Mouse (Mus musculus): ENCODE measurements around the gene H2-Q7. TPM values are rescaled to one million over a fixed set of nuclear protein-coding genes. Genes with fewer than 3 reads are reported as not detected.
"Not testable (repeated sequence)": the region's sequence is repeated elsewhere in the genome, so short reads cannot be mapped to it uniquely, and the experiment has no call there.

Gene H2-Q7
- total RNA-seq (2014; fragmentation: Nextera tagmentation) (135 and 179 TPM in 2 replicates), total RNA-seq (2017) (47.7 and 71.0 TPM in 2 replicates)

DNA sequence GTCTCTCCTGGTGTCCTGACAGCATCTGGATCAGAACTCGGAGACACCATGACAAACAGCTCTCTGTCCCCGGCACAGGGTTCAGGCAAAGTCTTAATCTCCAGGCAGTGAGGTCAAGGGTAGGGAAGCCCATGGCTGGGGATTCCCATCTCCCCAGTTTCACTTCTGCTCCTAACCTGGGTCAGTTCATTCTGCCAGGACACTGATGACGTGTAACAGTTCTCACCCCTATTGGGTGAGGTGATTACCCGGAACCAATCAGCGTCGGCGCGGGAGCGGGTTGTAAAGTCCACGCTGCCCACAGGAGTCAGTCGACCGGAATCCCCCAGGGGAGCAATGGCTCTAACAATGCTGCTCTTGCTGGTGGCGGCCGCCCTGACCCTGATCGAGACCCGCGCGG is at the start of gene H2-Q7:
TSS of gene H2-Q7 (plus strand) at position 271 of the 400 bp plus-strand sequence.
- ATAC-seq (replicated peaks; ENCODE audit: low FRiP score, low TSS enrichment, poor library complexity, severe bottlenecking): peak; percentile 92

DNA sequence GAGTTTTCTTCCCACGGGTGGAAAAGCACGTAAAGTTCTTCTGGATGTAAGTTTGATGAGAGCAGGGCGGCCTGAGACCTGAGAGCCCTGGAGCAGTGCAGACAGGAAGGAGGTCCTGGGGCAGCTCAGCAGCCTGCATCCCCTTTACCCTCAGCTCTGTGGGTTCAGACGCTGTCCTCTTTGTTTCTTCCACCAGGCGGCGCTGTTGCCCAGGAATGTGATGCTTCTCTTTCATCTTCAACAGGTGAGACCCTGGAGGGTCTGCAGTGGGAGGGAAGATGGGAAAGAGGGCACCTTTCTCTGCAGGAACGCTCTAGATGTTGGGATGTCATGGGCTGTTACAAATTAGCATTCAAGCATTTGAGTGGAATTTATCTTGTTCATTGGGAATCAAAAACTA is 49.2 kb upstream of the H2-Q7 start:
- ATAC-seq (replicated peaks; ENCODE audit: low FRiP score, low TSS enrichment, poor library complexity, severe bottlenecking): not testable (repeated sequence)

DNA sequence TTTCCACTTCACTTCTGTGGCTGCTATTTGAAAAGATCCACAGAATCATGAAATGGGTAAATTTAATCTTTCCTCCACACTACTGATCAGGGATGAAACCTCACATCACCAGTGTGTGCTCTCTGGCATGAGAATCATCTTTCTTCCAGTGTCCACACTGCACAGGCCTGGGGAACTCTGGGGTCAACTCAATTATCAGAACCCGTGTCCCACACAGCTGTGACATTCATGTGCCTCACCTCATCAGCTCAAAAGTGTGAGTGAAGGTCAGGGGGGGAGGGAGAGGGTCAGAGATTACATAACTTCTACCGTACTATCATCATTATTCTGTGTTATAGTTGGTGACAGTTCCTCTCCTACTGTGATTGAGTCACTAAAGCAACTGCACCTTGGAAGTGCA is 46.3 kb upstream of the H2-Q7 start:
- ATAC-seq (replicated peaks; ENCODE audit: low FRiP score, low TSS enrichment, poor library complexity, severe bottlenecking): not testable (repeated sequence)

DNA sequence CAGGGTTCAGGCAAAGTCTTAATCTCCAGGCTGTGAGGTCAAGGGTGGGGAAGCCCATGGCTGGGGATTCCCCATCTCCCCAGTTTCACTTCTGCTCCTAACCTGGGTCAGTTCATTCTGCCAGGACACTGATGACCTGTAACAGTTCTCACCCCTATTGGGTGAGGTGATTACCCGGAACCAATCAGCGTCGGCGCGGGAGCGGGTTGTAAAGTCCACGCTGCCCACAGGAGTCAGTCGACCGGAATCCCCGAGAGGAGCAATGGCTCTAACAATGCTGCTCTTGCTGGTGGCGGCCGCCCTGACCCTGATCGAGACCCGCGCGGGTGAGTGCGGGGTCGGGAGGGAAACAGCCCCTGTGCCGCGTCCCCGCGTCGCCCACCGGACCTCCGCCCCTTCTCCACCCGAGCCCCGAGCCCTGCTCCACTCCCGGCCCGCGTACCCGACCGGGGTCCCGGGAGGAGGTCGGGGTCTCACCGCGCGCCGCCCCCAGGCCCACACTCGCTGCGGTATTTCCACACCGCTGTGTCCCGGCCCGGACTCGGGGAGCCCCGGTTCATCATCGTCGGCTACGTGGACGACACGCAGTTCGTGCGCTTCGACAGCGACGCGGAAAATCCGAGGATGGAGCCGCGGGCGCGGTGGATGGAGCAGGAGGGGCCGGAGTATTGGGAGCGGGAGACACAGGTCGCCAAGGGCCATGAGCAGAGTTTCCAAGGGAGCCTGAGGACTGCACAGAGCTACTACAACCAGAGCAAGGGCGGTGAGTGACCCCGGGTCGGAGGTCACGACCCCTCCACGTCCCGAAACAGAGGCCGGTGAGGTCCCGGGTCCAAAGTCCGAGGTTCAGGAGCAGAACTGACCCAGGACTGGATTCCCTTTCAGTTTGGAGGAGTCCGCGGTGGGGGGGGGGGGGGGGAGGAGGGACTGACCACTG is 44.8 kb upstream of the H2-Q7 start:
- peak; percentile 96 for ATAC-seq (replicated peaks; ENCODE audit: low FRiP score, low TSS enrichment, poor library complexity, severe bottlenecking)

DNA sequence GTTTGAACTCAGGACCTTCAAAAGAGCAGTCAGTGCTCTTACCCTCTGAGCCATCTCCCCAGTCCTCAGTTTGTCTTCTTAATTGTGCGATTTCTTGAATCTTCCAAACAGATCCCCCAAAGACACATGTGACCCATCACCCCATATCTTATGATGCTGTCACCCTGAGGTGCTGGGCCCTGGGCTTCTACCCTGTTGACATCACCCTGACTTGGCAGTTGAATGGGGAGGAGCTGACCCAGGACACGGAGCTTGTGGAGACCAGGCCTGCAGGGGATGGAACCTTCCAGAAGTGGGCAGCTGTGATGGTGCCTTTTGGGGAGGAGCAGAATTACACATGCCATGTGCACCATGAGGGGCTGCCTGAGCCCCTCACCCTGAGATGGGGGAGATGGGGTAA is 42.0 kb upstream of the H2-Q7 start:
- ATAC-seq (replicated peaks; ENCODE audit: low FRiP score, low TSS enrichment, poor library complexity, severe bottlenecking): not testable (repeated sequence)

DNA sequence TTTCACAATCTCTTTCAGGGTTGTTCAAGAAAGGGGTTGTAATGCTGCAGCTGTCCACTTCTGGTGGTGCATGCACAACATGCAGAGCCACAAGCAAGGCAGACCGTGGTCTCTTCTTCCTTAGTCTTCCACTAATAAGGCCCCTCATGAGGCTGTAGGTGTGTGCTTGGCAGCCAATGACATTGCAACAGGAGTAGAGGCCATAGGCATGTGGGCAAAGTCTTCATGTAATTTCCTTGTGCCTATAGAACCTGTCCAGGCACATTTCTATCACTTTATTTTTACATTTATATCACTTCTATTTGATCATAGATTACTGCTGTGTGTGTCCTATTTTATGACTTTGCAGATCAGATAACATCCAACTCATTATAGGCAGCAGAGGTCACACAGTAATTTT is 25.9 kb upstream of the H2-Q7 start:
- ATAC-seq (replicated peaks; ENCODE audit: low FRiP score, low TSS enrichment, poor library complexity, severe bottlenecking): not testable (repeated sequence)

DNA sequence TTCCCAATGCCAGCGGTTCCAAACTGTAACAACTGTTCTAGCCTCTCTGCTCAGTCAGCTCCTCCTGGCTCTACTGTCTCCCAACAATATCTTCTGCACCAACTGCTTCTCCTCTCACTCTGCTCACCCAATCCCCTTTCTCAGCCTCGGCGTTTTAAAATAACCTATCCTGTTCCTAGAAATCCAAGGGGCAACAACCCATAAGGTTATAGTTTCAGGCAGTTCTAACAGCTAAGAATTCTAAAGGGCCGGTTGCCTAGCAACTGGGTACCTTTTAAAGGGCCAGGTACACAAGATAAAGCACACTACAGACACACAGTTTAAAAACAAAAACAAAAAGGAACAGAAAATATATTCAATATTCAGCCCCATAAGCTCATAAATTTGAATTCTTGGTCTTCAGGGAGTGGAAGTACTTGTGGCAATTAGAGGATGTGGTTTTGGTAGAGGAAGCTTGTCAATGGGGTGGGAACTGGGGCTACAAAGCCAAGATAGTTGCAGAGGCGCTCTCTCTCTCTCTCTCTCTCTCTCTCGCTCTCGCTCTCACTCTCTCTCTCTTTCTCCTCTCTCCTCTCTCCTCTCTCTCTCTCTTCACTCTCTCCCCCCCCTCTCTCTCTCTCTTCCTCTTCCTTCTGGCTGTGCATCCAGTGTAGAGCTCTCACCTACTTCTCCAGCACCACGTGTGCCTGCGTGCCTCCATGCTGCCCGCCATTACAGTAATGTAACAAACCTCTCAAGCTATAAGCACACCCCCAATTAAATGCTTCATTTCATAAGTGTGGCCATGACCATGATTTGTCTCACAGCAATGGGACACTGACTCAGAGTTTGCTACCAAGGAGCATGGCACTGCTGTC is 23.5 kb upstream of the H2-Q7 start:
- ATAC-seq (replicated peaks; ENCODE audit: low FRiP score, low TSS enrichment, poor library complexity, severe bottlenecking): not testable (repeated sequence)

DNA sequence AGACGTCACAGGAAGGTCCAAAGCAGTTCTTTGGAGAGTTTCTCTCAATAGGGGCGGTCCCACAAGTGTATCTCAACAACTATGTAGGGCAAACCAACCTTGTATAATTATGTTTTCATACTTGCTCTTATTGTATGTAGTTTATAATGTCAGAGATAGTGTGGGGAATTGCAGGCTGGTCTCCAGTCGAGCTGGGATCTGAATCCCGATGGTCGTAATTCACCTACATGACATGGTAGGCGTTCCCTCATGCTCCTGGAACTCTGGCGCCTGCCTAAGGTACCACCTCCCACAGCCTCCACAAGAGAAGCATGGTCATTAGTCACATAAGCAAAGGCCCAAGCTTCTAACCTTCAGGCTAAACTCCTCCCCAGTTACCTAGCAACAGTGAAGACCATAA is 20.2 kb upstream of the H2-Q7 start:
- ATAC-seq (replicated peaks; ENCODE audit: low FRiP score, low TSS enrichment, poor library complexity, severe bottlenecking): no peak

DNA sequence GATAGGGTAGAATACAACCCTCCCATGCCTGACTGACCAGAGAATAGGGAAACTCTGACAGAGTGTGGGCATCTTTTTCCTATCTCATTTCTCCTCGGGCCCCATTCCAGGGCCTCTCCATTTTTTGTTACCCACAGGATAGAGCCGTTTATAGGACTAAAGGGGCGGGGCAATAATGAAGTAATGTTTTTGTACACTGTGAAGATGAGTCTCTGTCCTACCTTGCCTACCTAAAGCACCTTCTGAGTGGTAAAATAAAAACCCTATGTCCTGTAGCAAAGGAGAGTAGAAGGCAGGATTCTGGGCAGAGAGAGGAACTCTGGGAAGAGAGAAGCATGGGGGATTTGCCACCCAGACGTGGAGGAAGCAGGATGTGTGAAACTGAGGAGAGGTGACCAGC is 19.4 kb upstream of the H2-Q7 start:
- not testable (repeated sequence) for ATAC-seq (replicated peaks; ENCODE audit: low FRiP score, low TSS enrichment, poor library complexity, severe bottlenecking)

DNA sequence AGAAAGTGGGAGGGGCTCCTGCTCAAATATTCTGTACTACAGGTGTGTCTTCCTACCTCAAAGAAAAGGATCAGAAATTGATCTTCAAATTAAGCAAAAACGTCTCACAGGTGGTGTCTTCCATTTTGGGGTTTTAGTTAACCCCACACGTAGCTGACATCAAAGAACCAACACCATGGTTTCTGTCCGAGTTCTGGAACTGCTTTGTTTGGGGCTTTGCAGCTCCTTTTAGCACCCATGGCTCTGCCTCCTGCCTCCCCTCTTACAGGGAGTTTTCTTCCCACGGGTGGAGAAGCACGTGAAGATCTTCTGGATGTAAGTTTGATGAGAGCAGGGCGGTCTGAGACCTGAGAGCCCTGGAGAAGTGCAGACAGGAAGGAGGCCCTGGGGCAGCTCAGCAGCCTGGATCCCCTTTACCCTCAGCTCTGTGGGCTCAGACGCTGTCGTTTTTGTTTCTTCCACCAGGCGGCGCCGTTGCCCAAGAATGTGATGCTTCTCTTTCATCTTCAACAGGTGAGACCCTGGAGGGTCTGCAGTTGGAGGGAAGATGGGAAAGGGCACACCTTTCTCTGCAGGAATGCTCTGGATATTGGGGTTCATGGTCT is 18.6 kb upstream of the H2-Q7 start:
- ATAC-seq (replicated peaks; ENCODE audit: low FRiP score, low TSS enrichment, poor library complexity, severe bottlenecking): not testable (repeated sequence)

DNA sequence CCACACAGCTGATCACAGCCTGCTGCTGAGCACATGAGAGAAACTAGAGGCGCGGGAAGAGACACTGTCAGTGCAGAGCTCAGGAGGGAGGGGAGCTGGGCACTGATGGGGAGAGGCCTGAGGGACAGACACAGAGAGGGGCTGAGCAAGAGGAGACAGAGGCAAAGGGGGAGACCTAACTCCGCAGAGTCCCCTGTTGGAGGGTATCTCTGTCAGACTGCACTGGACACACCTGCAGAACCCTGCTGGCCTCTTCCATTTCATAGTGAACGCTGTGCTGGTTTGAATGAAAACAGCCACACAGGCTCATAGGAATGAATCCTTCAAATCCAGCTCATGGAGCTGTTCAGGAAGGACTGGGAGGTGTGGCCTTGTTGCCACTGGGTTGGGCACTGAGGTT is 17.6 kb upstream of the H2-Q7 start:
- ATAC-seq (replicated peaks; ENCODE audit: low FRiP score, low TSS enrichment, poor library complexity, severe bottlenecking): not testable (repeated sequence)

DNA sequence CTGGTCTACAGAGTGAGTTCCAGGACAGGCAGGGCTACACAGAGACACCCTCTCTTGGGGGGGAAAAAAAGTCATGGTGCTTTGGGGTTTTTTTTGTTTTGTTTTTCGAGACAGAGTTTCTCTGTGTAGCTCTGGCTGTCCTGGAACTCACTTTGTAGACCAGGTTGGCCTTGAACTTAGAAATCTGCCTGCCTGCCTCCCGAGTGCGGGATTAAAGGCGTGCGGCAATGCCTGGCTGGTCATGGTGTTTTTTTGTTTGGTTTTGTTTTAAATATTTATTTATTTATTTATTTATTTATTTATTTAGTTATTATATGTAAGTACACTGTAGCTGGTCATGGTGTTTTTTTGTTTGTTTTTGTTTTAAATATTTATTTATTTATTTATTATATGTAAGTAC is 16.6 kb upstream of the H2-Q7 start:
- ATAC-seq (replicated peaks; ENCODE audit: low FRiP score, low TSS enrichment, poor library complexity, severe bottlenecking): not testable (repeated sequence)

DNA sequence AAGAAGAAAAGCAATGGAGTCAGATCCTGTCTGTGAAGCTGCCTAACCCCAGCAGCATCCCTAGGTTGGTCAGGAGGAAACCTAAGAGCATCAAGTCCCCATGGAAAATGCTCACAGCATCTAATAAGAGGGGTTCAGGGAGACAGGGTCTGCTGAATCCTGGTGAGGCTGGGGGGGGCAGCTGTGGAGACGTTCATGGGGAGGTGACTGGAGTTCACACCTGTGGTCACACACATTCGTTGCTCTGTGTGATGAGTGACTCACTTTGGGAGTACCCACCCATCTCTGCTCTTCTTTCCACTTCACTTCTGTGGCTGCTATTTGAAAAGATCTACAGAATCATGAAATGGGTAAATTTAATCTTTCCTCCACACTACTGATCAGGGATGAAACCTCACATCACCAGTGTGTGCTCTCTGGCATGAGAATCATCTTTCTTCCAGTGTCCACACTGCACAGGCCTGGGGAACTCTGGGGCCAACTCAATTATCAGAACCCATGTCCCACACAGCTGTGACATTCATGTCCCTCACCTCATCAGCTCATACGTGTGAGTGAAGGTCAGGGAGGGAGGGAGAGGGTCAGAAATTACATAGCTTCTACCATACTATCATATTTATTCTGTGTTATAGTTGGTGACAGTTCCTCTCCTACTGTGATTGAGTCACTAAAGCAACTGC is 15.7 kb upstream of the H2-Q7 start:
- not testable (repeated sequence) for ATAC-seq (replicated peaks; ENCODE audit: low FRiP score, low TSS enrichment, poor library complexity, severe bottlenecking)

DNA sequence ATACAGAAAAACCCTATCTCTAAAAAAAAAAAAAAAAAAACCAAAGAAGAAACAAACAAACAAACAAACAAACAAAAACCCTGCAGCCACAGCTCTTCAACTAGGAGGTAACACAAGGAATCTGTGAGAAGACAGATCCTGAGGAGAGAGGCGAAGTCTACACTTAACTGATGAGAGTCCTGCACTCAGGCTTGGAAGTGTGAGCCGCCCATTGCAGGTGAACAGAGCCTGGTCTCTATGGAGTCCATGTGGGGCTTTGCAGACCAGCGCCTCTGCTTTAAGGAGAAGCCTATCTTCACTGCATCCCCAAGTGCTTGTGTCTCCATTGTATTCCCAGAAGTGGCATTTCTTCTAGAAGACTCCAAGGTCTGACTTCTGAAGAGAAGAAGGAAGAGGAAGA is 14.8 kb upstream of the H2-Q7 start:
- not testable (repeated sequence) for ATAC-seq (replicated peaks; ENCODE audit: low FRiP score, low TSS enrichment, poor library complexity, severe bottlenecking)

DNA sequence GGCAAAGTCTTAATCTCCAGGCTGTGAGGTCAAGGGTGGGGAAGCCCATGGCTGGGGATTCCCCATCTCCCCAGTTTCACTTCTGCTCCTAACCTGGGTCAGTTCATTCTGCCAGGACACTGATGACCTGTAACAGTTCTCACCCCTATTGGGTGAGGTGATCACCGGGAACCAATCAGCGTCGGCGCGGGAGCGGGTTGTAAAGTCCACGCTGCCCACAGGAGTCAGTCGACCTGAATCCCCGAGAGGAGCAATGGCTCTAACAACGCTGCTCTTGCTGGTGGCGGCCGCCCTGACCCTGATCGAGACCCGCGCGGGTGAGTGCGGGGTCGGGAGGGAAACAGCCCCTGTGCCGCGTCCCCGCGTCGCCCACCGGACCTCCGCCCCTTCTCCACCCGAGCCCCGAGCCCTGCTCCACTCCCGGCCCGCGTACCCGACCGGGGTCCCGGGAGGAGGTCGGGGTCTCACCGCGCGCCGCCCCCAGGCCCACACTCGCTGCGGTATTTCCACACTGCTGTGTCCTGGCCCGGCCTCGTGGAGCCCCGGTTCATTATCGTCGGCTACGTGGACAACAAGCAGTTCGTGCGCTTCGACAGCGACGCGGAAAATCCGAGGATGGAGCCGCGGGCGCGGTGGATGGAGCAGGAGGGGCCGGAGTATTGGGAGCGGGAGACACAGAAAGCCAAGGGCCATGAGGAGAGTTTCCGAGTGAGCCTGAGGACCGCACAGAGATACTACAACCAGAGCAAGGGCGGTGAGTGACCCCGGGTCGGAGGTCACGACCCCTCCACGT is 14.1 kb upstream of the H2-Q7 start, which contains the start of gene H2-Q6:
TSS of gene H2-Q6 (plus strand) at position 227 of the 793 bp plus-strand sequence.
- peak; percentile 92 for ATAC-seq (replicated peaks; ENCODE audit: low FRiP score, low TSS enrichment, poor library complexity, severe bottlenecking)

DNA sequence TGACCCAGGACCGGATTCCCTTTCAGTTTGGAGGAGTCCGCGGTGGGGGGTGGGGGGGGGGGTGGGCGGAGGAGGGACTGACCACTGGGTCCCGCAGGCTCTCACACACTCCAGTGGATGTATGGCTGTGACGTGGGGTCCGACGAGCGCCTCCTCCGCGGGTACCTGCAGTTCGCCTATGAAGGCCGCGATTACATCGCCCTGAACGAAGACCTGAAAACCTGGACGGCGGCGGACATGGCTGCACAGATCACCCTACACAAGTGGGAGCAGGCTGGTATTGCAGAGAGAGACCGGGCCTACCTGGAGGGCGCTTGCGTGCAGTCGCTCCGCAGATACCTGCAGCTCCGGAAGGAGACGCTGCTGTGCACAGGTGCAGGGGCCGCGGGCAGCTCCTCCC is 13.5 kb upstream of the H2-Q7 start:
- 0 out of 2 replicates have a peak, but pooled peaks have one; percentile 46 for ATAC-seq (replicated peaks; ENCODE audit: low FRiP score, low TSS enrichment, poor library complexity, severe bottlenecking)

DNA sequence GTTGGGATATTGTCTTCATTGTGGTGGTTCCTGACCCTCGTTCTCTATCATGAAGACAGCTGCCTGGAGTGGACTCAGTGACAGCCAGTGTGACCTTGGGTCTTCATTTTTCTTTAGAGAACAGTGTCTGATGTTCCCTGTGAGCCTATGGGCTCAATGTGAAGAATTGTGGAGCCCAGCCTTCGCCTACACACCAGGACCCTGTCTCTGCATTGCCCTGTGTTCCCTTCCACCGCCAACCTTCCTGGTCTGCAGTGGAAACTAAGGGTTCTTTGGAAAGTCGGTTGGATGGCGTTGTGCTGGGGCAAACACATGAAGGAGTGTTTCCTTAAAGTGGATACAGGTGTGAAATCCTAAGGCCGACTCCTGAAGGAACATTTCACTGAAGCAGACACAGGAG is 10.1 kb upstream of the H2-Q7 start:
- not testable (repeated sequence) for ATAC-seq (replicated peaks; ENCODE audit: low FRiP score, low TSS enrichment, poor library complexity, severe bottlenecking)

DNA sequence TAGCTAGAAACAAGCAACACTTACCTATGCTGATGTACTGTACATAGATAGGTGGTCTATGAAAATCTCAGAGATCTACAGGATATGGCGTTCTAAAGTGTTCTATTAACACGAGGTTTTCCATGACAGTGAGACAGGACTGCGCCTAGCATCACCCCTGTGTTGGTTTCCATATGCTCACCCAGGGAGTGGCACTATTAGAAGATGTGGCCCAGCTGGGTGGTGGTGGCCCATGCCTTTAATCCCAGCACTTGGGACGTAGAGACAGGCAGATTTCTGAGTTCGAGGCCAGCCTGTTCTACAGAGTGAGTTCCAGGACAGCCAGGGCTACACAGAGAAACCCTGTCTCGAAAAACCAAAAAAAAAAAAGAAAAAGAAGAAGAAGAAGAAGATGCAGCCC is 8.3 kb upstream of the H2-Q7 start:
- not testable (repeated sequence) for ATAC-seq (replicated peaks; ENCODE audit: low FRiP score, low TSS enrichment, poor library complexity, severe bottlenecking)

All from megakaryocyte-erythroid progenitor cell, adult 5-6 weeks (primary cell).